ENCODE assay signal across 14 mouse cellular contexts in the genomic region with DNA sequence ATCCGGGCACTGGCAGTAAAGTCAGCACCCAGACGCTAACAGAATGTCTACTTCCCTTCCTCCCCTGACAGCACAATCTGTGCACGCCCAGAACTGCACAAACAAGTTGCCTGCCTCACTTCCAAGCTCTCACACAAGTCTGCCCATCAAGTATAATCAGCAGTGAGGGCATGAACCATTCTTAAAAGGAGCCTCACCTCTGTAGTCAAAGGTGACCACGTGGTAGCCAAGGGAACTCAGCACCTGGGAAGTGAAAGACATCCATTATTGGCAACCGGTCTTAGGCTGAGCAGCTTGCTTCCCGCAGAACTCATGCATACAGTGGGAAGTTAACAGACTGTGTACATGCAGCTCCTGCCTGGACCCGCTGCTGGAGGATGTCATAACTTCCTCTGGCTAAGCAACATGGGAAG. TPM values are rescaled to one million over a fixed set of nuclear protein-coding genes. Genes with fewer than 3 reads are reported as not detected.
A peak's percentile ranks its signal among the peaks of the same experiment; 100 is the strongest.
DNase-seq lines count a peak whose midpoint lies in the region; ATAC-seq and TF ChIP-seq lines count a peak whose summit lies in the region.
"Had no signal": no experiment of that assay in that cellular context is flagged by ENCODE, and none has a peak within 500 bp of the region (broad histone marks: within the 10 kb centered on the region; RNA-seq: fewer than 3 reads in every experiment).

No protein-coding gene starts in this region.

- peaks cover 4% of the 10 kb centered on the region; the same call in 1 of the 2 replicates for H3K4me1 ChIP-seq in kidney, adult 2 months (ENCODE audit: control insufficient read depth, insufficient read depth, low read length)
- peaks cover 23% of the 10 kb centered on the region; the same call in 1 of the 2 replicates for H3K4me1 ChIP-seq in spleen, adult 2 months (ENCODE audit: control insufficient read depth, insufficient read depth, insufficient read length)
- no peaks in the 10 kb centered on the region for H3K4me1 ChIP-seq in stomach, embryonic 15.5 days

- H3K4me2 ChIP-seq in stomach, embryonic 15.5 days, result no peak overlapping the region

- no peak overlapping the region for H3K27ac ChIP-seq in kidney, adult 2 months (ENCODE audit: insufficient read depth, low read depth, low read length)
- peak overlapping the region; percentile 4; the same call in 1 of the 2 replicates for H3K27ac ChIP-seq in spleen, adult 2 months (ENCODE audit: insufficient read depth, low read length)
- H3K27ac ChIP-seq in layer of hippocampus, adult 2 months, result peak overlapping the region; percentile 96
- H3K27ac ChIP-seq in stomach, embryonic 15.5 days, result no peak overlapping the region
- H3K27ac ChIP-seq: kidney, postnatal 0 days; liver, embryonic 14.5 days had no signal

- peak; percentile 33 for DNase-seq in kidney, adult 2 months
- DNase-seq in kidney, adult 11 months, result no peak
- no peak for DNase-seq in spleen, adult 2 months (ENCODE audit: low read depth in 1 of 2, low spot score in 2 of 2)
- no peak for DNase-seq in spleen, adult 18-20 months
- DNase-seq in layer of hippocampus, adult 2 months (ENCODE audit: low spot score in 2 of 2), result peak; percentile 54 to 69
- no peak for DNase-seq in gastrocnemius, postnatal 10 days
- DNase-seq in T-cell, adult 2 months (ENCODE audit: low spot score), result no peak
- DNase-seq: cerebellum, adult 9-10 months; heart, postnatal 36 days; midbrain, embryonic 14.5 days; thymus, adult 18-20 months had no signal

- no peaks in the 10 kb centered on the region for H3K36me3 ChIP-seq in kidney, adult 2 months (ENCODE audit: control insufficient read depth, insufficient read depth, low read length)
- peaks cover 7% of the 10 kb centered on the region for H3K36me3 ChIP-seq in spleen, adult 2 months (ENCODE audit: control insufficient read depth, insufficient read depth, low read length)
- H3K36me3 ChIP-seq in stomach, embryonic 15.5 days, result no peaks in the 10 kb centered on the region

- WGBS in kidney, adult 2 months, result 34% methylated on average over 7 of the region's 7 CpGs
- WGBS in spleen, adult 2 months, result 75% methylated on average over 7 of the region's 7 CpGs
- WGBS in stomach, embryonic 15.5 days, result 52% methylated on average over 7 of the region's 7 CpGs

- TF ChIP-seq POLR2A in kidney, adult 2 months (IDR thresholded peaks at IDR 0.05; ENCODE audit: low read depth, low read length), result no peak
- no peak for TF ChIP-seq POLR2A in spleen, adult 2 months (IDR thresholded peaks at IDR 0.05; ENCODE audit: low read depth, low read length)

- no peak for TF ChIP-seq CTCF in kidney, adult 2 months (conservative IDR thresholded peaks at IDR 0.05; ENCODE audit: insufficient read depth, insufficient read length, low read depth, low read length)
- no peak for TF ChIP-seq CTCF in spleen, adult 2 months (IDR thresholded peaks at IDR 0.05; ENCODE audit: extremely low read depth, insufficient read depth, insufficient read length, insufficient replicate concordance)
- no peak for TF ChIP-seq CTCF in layer of hippocampus, adult 2 months (conservative IDR thresholded peaks at IDR 0.05)

- no peaks in the 10 kb centered on the region for H3K27me3 ChIP-seq in kidney, adult 2 months (replicated peaks; ENCODE audit: control insufficient read depth, insufficient read depth, low read length)
- H3K27me3 ChIP-seq in spleen, adult 2 months (ENCODE audit: control insufficient read depth, insufficient read depth, low read length), result no peaks in the 10 kb centered on the region
- H3K27me3 ChIP-seq in stomach, embryonic 15.5 days (replicated peaks), result no peaks in the 10 kb centered on the region

- H3K4me3 ChIP-seq in kidney, adult 2 months (ENCODE audit: insufficient read depth, low read depth, low read length), result no peak overlapping the region
- no peak overlapping the region for H3K4me3 ChIP-seq in spleen, adult 2 months (ENCODE audit: extremely low read depth, insufficient read depth, insufficient read length)
- no peak overlapping the region for H3K4me3 ChIP-seq in layer of hippocampus, adult 2 months
- H3K4me3 ChIP-seq in stomach, embryonic 15.5 days (replicated peaks), result no peak overlapping the region

- H3K9me3 ChIP-seq in stomach, embryonic 15.5 days, result no peaks in the 10 kb centered on the region

- H3K9ac ChIP-seq in stomach, embryonic 15.5 days, result no peak overlapping the region
- H3K9ac ChIP-seq: liver, embryonic 14.5 days had no signal

- peak; percentile 56; the same call in 1 of the 2 replicates for ATAC-seq in stomach, embryonic 15.5 days (ENCODE audit: insufficient read depth, low FRiP score, low read depth)

RNA-seq across cellular contexts. Expression of a gene that starts 55.5 kb away (rescaled TPM):
- 24.7 and 27.0 TPM in 2 replicates for polyA plus RNA-seq in kidney, adult 2 months (2012; rRNA removed)
- 25.7 and 28.9 TPM in 2 replicates for polyA plus RNA-seq in spleen, adult 2 months (2012; rRNA removed)
- 100 to 1,000 TPM; 203 to 212 TPM for total RNA-seq in layer of hippocampus, adult 2 months (2021)
- 97.5 and 99.4 TPM in 2 replicates for polyA plus RNA-seq in stomach, embryonic 15.5 days (2015; fragmentation: Nextera tagmentation; extraction: Ambion mirVana)
- 10 to 100 TPM; 15.2 to 20.1 TPM for total RNA-seq in gastrocnemius, postnatal 10 days (2021)

Comparison
In these comparisons a context has a peak if more than half of its experiments do, and no peak if none do; other contexts are left out.
1. DNase-seq: peak in kidney, adult 2 months (single experiment) and layer of hippocampus, adult 2 months (2 of 2); none in kidney, adult 11 months (single experiment), spleen, adult 2 months (0 of 2), spleen, adult 18-20 months (0 of 2), gastrocnemius, postnatal 10 days (single experiment) and T-cell, adult 2 months (single experiment).
2. H3K27ac ChIP-seq: peak in spleen, adult 2 months (single experiment) and layer of hippocampus, adult 2 months (single experiment); none in kidney, adult 2 months (single experiment) and stomach, embryonic 15.5 days (single experiment).